Mouse (Mus musculus) ES-Bruce4 (cell line): ENCODE measurements around the gene Gm3173.
"Not testable (repeated sequence)": the region's sequence is repeated elsewhere in the genome, so short reads cannot be mapped to it uniquely, and the experiment has no call there.

ENCODE experiments used
- CTCF ChIP-seq: IDR thresholded peaks from one replicate; pipeline ENCODE4 v1.8.1; 2011; ENCODE audit warnings: low read depth, low read length
- EP300 ChIP-seq: IDR thresholded peaks from 2 replicates; pipeline ENCODE4 v1.6.1; 2011; ENCODE audit warnings: low read depth, low read length; ENCODE audit not compliant: insufficient read depth
- POLR2A ChIP-seq: IDR thresholded peaks from one replicate; pipeline ENCODE4 v1.8.1; 2011; ENCODE audit warnings: low read length; ENCODE audit not compliant: insufficient read depth

DNA sequence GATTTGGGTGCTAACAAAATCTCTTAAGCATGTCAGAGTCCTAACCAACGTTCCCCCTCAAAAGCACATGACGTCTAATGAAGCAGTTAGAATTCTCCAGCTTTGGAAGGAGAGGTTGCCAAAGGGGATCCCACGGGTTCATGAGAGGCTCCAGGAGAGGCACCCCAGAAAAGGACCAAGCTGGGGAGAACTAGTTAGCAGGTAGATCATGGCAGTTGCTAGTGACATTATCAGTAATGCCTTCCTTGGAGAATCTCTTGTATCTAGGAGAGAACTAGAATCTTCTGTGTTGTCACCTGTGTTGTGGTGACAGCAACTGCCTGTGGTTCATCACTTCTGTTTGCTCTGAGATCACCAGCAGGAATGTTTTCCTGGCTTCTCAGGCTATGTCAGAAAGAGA is 33.6 kb upstream of the Gm3173 start, which contains the start of gene Gm3159:
- not testable (repeated sequence) for TF ChIP-seq CTCF, POLR2A, EP300
